Mouse (Mus musculus): ENCODE results near the gene Tkt.

- no peak for TF ChIP-seq POLR2A (IDR thresholded peaks at IDR 0.05; ENCODE audit: extremely low read depth, insufficient read depth, low read length)
- TF ChIP-seq CTCF (IDR thresholded peaks at IDR 0.05; ENCODE audit: low read depth, low read length): no peak
Observed at GRCm38 (mm10) chr14:30612962-30613715, 65.0 kb downstream of the Tkt start.

Data from liver, adult 2 months (tissue).